Mouse (Mus musculus) heart, adult 2 months (tissue): ENCODE data around the gene Eif4h. TPM values are rescaled to one million over a fixed set of nuclear protein-coding genes. Genes with fewer than 3 reads are reported as not detected.
A peak's percentile ranks its signal among the peaks of the same experiment; 100 is the strongest.

Experiments used
- DNase-seq, 2 experiments: peaks; one replicate each; pipeline ENCODE4 v3.0.0; 2021
- H3K27ac ChIP-seq: fragments of 200-600 bp; 2 replicates; pipeline ENCODE4 v1.8.1; 2022
- H3K27me3 ChIP-seq: fragments of 200-500 bp; 2 replicates; pipeline ENCODE4 v1.6.1; 2012; ENCODE audit warnings: mild to moderate bottlenecking, low read length, inconsistent platforms, mixed read lengths; ENCODE audit not compliant: control insufficient read depth, insufficient read depth
- H3K36me3 ChIP-seq: fragments of 200-500 bp; 2 replicates; pipeline ENCODE4 v1.6.1; 2012; ENCODE audit warnings: low read length, inconsistent platforms; ENCODE audit not compliant: control insufficient read depth, insufficient read depth
- H3K4me1 ChIP-seq: fragments of 200-500 bp; 2 replicates; pipeline ENCODE4 v1.6.1; 2011; ENCODE audit warnings: low read length; ENCODE audit not compliant: control insufficient read depth, insufficient read depth
- H3K4me3 ChIP-seq: fragments of 200-600 bp; 2 replicates; pipeline ENCODE4 v1.8.1; 2022
- H3K79me2 ChIP-seq: fragments of 200-500 bp; replicated peaks from 2 replicates; pipeline ENCODE4 v1.6.1; 2012; ENCODE audit warnings: mild to moderate bottlenecking, inconsistent platforms, low read length, moderate library complexity, mixed read lengths; ENCODE audit not compliant: control insufficient read depth, insufficient read depth
- H3K9ac ChIP-seq: fragments of 200-500 bp; 2 replicates; pipeline ENCODE4 v1.6.1; 2012; ENCODE audit warnings: low read depth, mild to moderate bottlenecking, control low read depth, inconsistent platforms, low read length, mixed read lengths
- CTCF ChIP-seq: fragments of 200-600 bp; IDR thresholded peaks from 2 replicates; pipeline ENCODE4 v1.8.1; 2022; ENCODE audit warnings: antibody characterized with exemption, mild to moderate bottlenecking, moderate library complexity
- EP300 ChIP-seq: fragments of 200-500 bp; IDR thresholded peaks from 2 replicates; pipeline ENCODE4 v1.6.1; 2011; ENCODE audit warnings: low read depth, low read length, control low read depth; ENCODE audit not compliant: insufficient read depth
- POLR2A ChIP-seq: fragments of 200-500 bp; IDR thresholded peaks from 2 replicates; pipeline ENCODE4 v1.6.1; 2011; ENCODE audit warnings: mild to moderate bottlenecking, low read depth, low read length, control low read depth; ENCODE audit not compliant: insufficient read depth
- WGBS: fragments of 180-500 bp; shearing (Covaris S2); methylation state at CpG from one replicate; pipeline ENCODE4 v1.1.7; 2018; 5-methylcytosine and 5-hydroxymethylcytosine counted together
- intact Hi-C: fragments of 180-260 bp; cut with DNase I; formaldehyde crosslinking; loops from one replicate; pipeline ENCODE4 v1.15.1; 2025
- polyA plus RNA-seq: library from polyadenylated mRNA; depleted of rRNA; stranded (reverse); fragments of >200 nt; gene quantifications from 2 replicates; pipeline ENCODE4 v1.2.3, GENCODE M21; 2012
- total RNA-seq, 2 experiments: library from RNA; stranded (reverse); gene quantifications; 2 replicates each; pipeline ENCODE4 v1.2.3; 2021

Eif4h gene
- total and polyA plus RNA-seq, 3 experiments, result 126 to 137 (median 131) TPM

DNA sequence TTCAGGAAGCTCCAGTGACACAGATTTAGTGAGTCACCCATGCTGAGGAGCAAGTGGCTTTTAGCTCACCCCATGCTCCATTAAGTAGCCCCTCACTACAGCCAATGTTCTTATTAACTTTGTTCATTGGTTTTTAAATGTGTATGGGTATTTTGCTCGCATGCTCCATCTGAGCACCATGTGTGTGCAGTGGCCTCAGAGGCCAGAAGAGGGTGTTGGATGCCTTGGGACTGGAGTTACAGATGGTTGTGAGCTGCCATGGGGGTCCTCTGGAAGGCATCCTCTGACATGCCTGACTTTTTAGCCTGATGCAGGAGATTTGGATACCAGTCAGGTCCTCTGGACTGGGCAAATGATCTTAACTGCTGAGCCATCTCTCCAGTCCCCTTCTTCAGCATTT lies 4.8 kb upstream of the Eif4h start:
- TF ChIP-seq CTCF (peak; percentile 18; the same call in 1 of the 2 replicates), POLR2A (no peak)
- WGBS, result 76% methylated on average over 1 of the region's 1 CpGs
- Histone ChIP-seq H3K36me3 (no peaks in the 10 kb centered on the region), H3K27ac (peak overlapping the region; percentile 65), H3K9ac (no peak overlapping the region), H3K4me1 (peaks cover 7% of the 10 kb centered on the region), H3K27me3 (no peaks in the 10 kb centered on the region), H3K79me2 (no peaks in the 10 kb centered on the region), H3K4me3 (no peak overlapping the region)
- DNase-seq, result no peak
- intact Hi-C loops, result no loop called here

DNA sequence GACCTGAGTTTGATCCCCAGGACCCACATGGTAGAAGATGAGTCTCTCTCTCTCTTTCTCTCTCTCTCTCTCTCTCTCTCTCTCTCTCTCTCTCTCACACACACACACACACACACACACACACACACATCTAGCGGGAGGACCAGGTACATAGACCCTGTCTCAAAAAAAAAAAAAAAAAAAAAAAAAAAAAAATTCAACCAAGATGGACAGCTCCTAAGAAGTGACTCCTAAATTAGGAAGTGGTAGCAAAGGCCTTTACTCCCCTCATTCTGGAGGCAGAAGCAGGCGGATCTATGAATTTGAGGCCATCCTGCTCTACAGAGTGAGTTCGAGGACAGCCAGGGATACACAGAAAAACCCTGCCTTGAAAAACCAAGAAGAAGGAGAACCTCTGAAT lies 1.1 kb upstream of the Eif4h start:
- no peak overlapping the region for H3K9ac ChIP-seq
- WGBS, result 91% methylated on average over 3 of the region's 3 CpGs
- DNase-seq, result no peak
- H3K4me3 ChIP-seq, result no peak overlapping the region
- intact Hi-C loops, result no loop called here
- H3K27me3 ChIP-seq, result no peaks in the 10 kb centered on the region
- no peak overlapping the region for H3K27ac ChIP-seq
- H3K36me3 ChIP-seq, result peaks cover 16% of the 10 kb centered on the region
- peaks cover 11% of the 10 kb centered on the region for H3K4me1 ChIP-seq
- peaks cover 7% of the 10 kb centered on the region for H3K79me2 ChIP-seq
- TF ChIP-seq POLR2A (no peak), CTCF (no peak), EP300 (no peak)

DNA sequence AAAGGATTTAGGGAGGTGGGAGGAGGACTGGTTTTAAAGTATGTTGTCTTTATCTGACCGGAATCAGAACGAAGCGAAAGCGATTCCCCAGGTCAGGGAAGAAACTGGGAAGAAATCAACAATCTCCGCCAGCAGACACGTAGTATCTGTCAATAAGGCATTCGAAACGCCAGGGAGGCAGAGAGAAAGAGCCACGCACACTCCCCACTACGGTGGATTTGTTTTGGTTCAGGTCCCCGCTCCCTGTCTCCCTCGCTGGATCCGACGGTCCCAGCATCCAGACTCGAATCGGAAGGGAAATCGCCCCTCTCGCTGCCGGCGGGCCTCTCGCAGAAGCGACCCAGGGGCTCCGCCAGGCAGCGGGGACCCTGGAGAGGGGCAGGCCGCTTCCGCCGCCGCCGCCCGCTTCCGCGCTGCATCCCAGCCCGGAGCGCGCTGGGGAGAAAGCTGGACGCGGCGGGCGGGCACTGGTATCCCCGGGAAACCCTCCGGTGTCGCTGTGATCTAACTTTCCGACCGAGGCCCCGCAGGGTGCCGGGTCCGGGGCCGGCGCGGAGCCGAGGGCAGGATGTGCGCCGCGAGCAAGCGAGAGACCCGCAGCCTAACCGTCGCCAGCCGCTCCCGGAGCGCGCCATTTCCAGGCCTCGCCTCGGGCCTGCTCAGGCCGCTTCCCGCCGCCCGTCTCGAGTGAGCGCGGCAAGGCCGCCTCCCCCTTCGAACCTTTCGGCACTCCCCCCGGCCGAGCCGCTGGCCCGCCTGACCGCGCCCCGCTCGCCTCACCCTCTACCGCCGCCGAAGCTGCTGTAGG lies 625 bp downstream of the Eif4h start:
- WGBS, result under 1% methylated on average over 85 of the region's 85 CpGs
- TF ChIP-seq POLR2A (no peak), EP300 (no peak), CTCF (no peak)
- H3K79me2 ChIP-seq, result peaks cover 9% of the 10 kb centered on the region
- peak overlapping the region; percentile 97 for H3K27ac ChIP-seq
- H3K4me3 ChIP-seq, result peak overlapping the region; percentile 97
- H3K27me3 ChIP-seq, result no peaks in the 10 kb centered on the region
- peaks cover 5% of the 10 kb centered on the region for H3K4me1 ChIP-seq
- H3K36me3 ChIP-seq, result peaks cover 26% of the 10 kb centered on the region
- intact Hi-C loops, result loop anchor here (2.0 kb wide), 2 partner anchors 40 to 56 kb away; no protein-coding TSS in a partner anchor
- DNase-seq, result no peak
- peak overlapping the region; percentile 97 for H3K9ac ChIP-seq

DNA sequence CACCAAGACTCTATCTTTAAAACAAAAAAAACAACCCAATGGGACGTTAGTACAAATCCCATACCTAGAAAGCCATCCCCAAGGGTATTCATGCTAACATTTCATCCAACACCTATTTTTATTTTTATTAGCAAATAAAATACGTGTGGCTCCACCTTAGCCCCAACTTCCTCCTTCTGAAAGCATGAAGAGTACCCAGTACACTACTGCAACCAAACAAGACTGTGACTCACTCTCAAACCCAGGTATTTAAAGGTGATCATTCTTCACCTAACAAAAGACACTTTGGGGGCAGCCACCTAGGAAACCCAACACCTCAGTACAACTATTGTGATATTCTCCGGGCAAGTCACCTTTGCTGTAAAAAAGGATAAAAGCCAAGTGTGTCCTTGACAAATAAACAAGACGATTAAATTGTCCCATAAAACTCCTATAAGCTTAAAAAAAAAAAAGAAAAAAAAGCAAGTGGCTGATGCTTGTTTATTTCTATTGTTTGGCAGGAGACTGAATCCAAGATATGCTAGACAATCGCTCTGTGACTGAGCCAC lies 1.4 kb downstream of the Eif4h start:
- peaks cover 9% of the 10 kb centered on the region for H3K79me2 ChIP-seq
- intact Hi-C loops, result loop anchor here (2.0 kb wide), 2 partner anchors 41 to 55 kb away; no protein-coding TSS in a partner anchor
- peaks cover 26% of the 10 kb centered on the region for H3K36me3 ChIP-seq
- TF ChIP-seq POLR2A (no peak), CTCF (no peak), EP300 (no peak)
- H3K9ac ChIP-seq, result peak overlapping the region; percentile 97
- peak overlapping the region; percentile 97 for H3K27ac ChIP-seq
- DNase-seq, result no peak
- H3K4me3 ChIP-seq, result peak overlapping the region; percentile 97
- H3K27me3 ChIP-seq, result no peaks in the 10 kb centered on the region
- 5% methylated on average over 5 of the region's 5 CpGs for WGBS
- H3K4me1 ChIP-seq, result peaks cover 8% of the 10 kb centered on the region

DNA sequence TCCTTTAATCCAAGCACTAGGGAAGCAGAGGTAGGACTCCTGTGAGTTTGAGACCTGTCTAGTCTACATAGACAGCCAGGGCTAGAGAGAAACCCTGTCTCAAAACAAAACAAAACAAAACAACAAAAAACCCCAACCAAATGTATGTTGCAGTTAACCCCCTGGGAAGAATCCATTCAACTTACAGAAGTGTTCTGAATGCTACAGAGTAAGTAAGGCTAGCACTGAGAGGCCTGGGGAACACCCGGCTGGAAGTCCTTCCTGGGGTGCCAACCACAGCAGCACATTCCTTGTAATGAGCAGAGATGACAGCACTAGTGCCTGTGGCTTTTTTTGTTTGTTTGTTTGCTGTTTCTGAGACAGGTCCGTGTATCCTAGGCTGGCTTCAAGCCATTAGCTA lies 6.4 kb downstream of the Eif4h start:
- Histone ChIP-seq H3K27ac (no peak overlapping the region), H3K79me2 (peaks cover 11% of the 10 kb centered on the region), H3K9ac (no peak overlapping the region), H3K27me3 (no peaks in the 10 kb centered on the region), H3K36me3 (peaks cover 32% of the 10 kb centered on the region), H3K4me3 (no peak overlapping the region), H3K4me1 (peaks cover 19% of the 10 kb centered on the region)
- intact Hi-C loops, result no loop called here
- DNase-seq, result no peak
- 23% methylated on average over 2 of the region's 2 CpGs for WGBS
- TF ChIP-seq POLR2A (no peak), EP300 (no peak), CTCF (no peak)

DNA sequence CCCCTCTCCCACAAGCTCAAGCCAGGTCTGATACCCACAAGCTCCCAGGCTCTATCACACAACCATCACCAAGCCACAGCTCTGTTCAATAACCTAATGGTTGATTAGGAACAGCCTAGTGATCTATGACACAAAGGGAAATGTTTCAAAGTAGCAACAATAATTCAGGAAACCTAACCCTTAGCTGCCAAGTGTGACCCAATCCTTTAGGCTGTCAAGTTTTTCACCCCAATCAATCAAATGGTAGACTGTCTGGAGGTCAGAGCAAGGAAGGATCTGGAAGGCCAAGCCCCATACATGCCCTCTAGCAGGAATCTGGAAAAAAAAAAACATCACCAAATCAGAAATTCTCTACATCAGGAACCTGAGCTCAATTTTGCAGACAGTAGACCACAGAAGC lies 8.5 kb downstream of the Eif4h start:
- Histone ChIP-seq H3K27me3 (no peaks in the 10 kb centered on the region), H3K9ac (no peak overlapping the region), H3K79me2 (peaks cover 9% of the 10 kb centered on the region), H3K27ac (no peak overlapping the region), H3K4me1 (peaks cover 16% of the 10 kb centered on the region), H3K4me3 (no peak overlapping the region), H3K36me3 (peaks cover 22% of the 10 kb centered on the region)
- intact Hi-C loops, result no loop called here
- no peak for DNase-seq
- TF ChIP-seq EP300 (no peak), POLR2A (no peak), CTCF (no peak)
